Mouse (Mus musculus): ENCODE data around the gene Ap2s1. TPM values are rescaled to one million over a fixed set of nuclear protein-coding genes. Genes with fewer than 3 reads are reported as not detected.

Ap2s1 gene
- 364 and 377 TPM in 2 replicates for polyA plus RNA-seq (2015; fragmentation: Nextera tagmentation; extraction: Ambion mirVana)

DNA sequence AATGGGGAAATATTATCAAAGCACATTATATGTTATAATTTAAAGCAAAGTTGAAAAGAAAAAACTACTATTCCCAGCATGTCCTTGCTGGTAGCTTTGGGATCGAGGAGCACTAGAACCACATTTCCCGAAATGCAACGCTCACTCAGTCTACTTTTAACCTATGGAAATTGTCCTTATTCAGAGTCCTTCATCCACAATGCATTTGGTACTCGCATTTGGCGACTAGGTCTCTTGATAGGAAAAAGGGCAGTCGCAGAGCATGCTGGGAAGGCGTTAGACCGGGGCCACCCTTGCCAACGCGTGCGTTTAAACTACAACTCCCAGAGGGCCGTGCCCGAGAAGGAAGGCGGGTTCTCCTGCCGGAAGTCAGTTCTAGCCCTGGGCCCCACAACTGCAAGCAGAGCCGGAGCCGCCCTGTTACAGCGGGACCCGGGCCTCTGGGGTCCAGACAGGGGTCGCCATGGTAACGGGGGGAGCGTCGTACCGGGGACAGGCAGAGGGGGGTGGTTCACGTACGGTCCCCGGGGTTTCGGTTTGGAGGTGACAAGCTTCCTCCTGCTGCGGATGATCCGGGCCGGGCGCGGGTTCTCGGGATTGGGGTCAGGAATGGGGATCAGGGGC lies at the start of gene Ap2s1:
Gene Ap2s1 (plus strand): TSS at position 338 of the 624 bp plus-strand sequence.
- peaks cover 16% of the 10 kb centered on the region for H3K4me1 ChIP-seq (replicated peaks; ENCODE audit: control insufficient read depth, insufficient read depth, low read length)
- peak within 1 kb of the TSS; percentile 86 for H3K4me3 ChIP-seq (replicated peaks; ENCODE audit: low read length)
- ATAC-seq: peak; percentile 98
- WGBS: under 1% methylated on average over 34 of the region's 34 CpGs
- 0 out of 2 replicates have a peak within 1 kb of the TSS, but pooled peaks have one; percentile 16 for H3K27ac ChIP-seq (ENCODE audit: low read length)
- H3K36me3 ChIP-seq (ENCODE audit: control insufficient read depth, insufficient read depth): no peaks in the 10 kb centered on the region; the same call in 1 of the 2 replicates
- H3K9ac ChIP-seq (replicated peaks; ENCODE audit: low read depth, low read length): peak within 1 kb of the TSS; percentile 90
- no peaks in the 10 kb centered on the region for H3K9me3 ChIP-seq (ENCODE audit: control insufficient read depth, low read length)
- H3K4me2 ChIP-seq (ENCODE audit: low read length): peak within 1 kb of the TSS; percentile 95
- no peaks in the 10 kb centered on the region for H3K27me3 ChIP-seq (replicated peaks; ENCODE audit: control insufficient read depth, insufficient read depth, low read length)

DNA sequence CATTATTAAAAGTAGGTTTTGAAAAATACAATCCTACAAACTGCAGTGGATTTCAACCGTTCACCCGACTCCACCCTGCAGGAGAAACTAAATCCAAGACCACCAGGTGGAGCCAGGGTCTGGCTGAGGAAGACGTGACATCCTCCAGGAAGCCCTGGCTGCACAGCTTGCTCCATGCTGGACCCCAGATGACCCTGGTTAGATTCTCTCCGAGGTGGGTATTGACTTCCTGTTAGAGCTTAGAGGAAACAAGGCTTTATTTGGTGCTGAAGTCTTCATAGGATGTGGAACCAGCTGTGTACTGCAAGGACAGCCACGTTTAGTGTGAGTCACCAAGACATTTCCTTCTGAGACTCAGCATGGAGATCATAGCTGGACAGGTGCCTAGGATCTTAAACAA lies 49.0 kb upstream of the Ap2s1 start:
- WGBS: 73% methylated on average over 5 of the region's 5 CpGs

DNA sequence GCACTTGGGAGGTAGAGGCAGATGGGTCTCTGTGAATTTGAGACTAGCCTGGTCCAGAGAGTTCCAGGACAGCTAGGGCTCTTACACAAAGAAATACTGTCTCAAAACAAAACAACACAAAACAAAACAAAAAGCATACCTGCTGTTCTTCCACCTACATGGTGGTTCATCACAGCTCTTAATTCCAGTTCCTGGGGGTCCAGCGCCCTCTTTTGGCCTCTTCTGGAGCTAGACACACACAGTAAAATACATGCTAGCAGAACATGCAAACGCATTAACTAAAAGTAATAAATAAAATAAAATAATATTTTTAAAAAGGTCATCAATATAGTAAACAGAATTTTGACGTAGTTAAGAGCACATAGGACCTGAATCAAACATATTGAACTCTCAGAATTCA lies 43.2 kb upstream of the Ap2s1 start:
- Histone ChIP-seq H3K27ac (ENCODE audit: low read length) (no peak overlapping the region), H3K9ac (replicated peaks; ENCODE audit: low read depth, low read length) (no peak overlapping the region), H3K27me3 (replicated peaks; ENCODE audit: control insufficient read depth, insufficient read depth, low read length) (no peaks in the 10 kb centered on the region), H3K4me3 (replicated peaks; ENCODE audit: low read length) (no peak overlapping the region), H3K4me1 (replicated peaks; ENCODE audit: control insufficient read depth, insufficient read depth, low read length) (no peaks in the 10 kb centered on the region), H3K4me2 (ENCODE audit: low read length) (no peak overlapping the region), H3K36me3 (ENCODE audit: control insufficient read depth, insufficient read depth) (no peaks in the 10 kb centered on the region), H3K9me3 (ENCODE audit: control insufficient read depth, low read length) (no peaks in the 10 kb centered on the region)
- ATAC-seq: no peak
- WGBS: 35% methylated on average over 3 of the region's 3 CpGs

More for the DNA sequence above, 49.0 kb upstream of the Ap2s1 start:
- no peak overlapping the region for H3K4me3 ChIP-seq (replicated peaks; ENCODE audit: low read length)
- no peaks in the 10 kb centered on the region for H3K4me1 ChIP-seq (replicated peaks; ENCODE audit: control insufficient read depth, insufficient read depth, low read length)
- H3K27ac ChIP-seq (ENCODE audit: low read length): no peak overlapping the region
- peaks cover 6% of the 10 kb centered on the region; the same call in 1 of the 2 replicates for H3K9me3 ChIP-seq (ENCODE audit: control insufficient read depth, low read length)
- no peaks in the 10 kb centered on the region for H3K36me3 ChIP-seq (ENCODE audit: control insufficient read depth, insufficient read depth)
- no peaks in the 10 kb centered on the region for H3K27me3 ChIP-seq (replicated peaks; ENCODE audit: control insufficient read depth, insufficient read depth, low read length)
- H3K4me2 ChIP-seq (ENCODE audit: low read length): no peak overlapping the region
- ATAC-seq: no peak
- no peak overlapping the region for H3K9ac ChIP-seq (replicated peaks; ENCODE audit: low read depth, low read length)

- Histone ChIP-seq H3K36me3 (ENCODE audit: control insufficient read depth, insufficient read depth) (no peaks in the 10 kb centered on the region), H3K27me3 (replicated peaks; ENCODE audit: control insufficient read depth, insufficient read depth, low read length) (no peaks in the 10 kb centered on the region), H3K9ac (replicated peaks; ENCODE audit: low read depth, low read length) (no peak overlapping the region), H3K9me3 (ENCODE audit: control insufficient read depth, low read length) (no peaks in the 10 kb centered on the region), H3K27ac (ENCODE audit: low read length) (no peak overlapping the region), H3K4me2 (ENCODE audit: low read length) (no peak overlapping the region), H3K4me1 (replicated peaks; ENCODE audit: control insufficient read depth, insufficient read depth, low read length) (no peaks in the 10 kb centered on the region), H3K4me3 (replicated peaks; ENCODE audit: low read length) (no peak overlapping the region)
- no peak for ATAC-seq
- 34% methylated on average over 2 of the region's 2 CpGs for WGBS
Observed at GRCm38 (mm10) chr7:16699042-16699441, 39.2 kb upstream of the Ap2s1 start.

DNA sequence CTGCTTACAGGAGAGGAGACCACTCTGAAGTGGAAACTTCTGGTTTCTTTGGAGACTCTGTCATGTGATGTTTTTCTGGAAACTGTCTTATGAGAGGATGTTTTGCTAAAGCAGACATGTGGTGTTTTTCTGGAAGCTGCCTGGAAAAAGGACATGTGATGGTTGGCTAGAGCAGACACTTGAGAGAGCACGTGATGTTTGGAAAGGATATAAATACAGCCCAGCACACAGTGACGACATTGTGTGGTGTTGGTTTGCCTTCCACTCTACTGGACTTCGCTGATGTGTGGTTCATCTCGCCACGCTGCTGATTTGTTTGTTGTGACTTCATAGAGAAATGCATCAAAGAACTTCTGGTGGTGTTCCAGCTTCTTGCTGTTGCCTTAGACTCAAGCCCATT lies 37.6 kb upstream of the Ap2s1 start:
- Histone ChIP-seq H3K27ac (ENCODE audit: low read length) (no peak overlapping the region), H3K4me2 (ENCODE audit: low read length) (no peak overlapping the region), H3K9ac (replicated peaks; ENCODE audit: low read depth, low read length) (no peak overlapping the region), H3K4me1 (replicated peaks; ENCODE audit: control insufficient read depth, insufficient read depth, low read length) (no peaks in the 10 kb centered on the region), H3K9me3 (ENCODE audit: control insufficient read depth, low read length) (no peaks in the 10 kb centered on the region), H3K36me3 (ENCODE audit: control insufficient read depth, insufficient read depth) (no peaks in the 10 kb centered on the region), H3K27me3 (replicated peaks; ENCODE audit: control insufficient read depth, insufficient read depth, low read length) (no peaks in the 10 kb centered on the region), H3K4me3 (replicated peaks; ENCODE audit: low read length) (no peak overlapping the region)
- 83% methylated on average over 5 of the region's 5 CpGs for WGBS
- ATAC-seq: no peak

GRCm38 (mm10) chr7:16706385-16706784 lies 31.8 kb upstream of the Ap2s1 start:
- no peak overlapping the region for H3K4me2 ChIP-seq (ENCODE audit: low read length)
- WGBS: 62% methylated on average over 9 of the region's 9 CpGs
- ATAC-seq: no peak
- no peak overlapping the region for H3K27ac ChIP-seq (ENCODE audit: low read length)
- H3K9ac ChIP-seq (replicated peaks; ENCODE audit: low read depth, low read length): no peak overlapping the region
- no peaks in the 10 kb centered on the region for H3K36me3 ChIP-seq (ENCODE audit: control insufficient read depth, insufficient read depth)
- H3K4me1 ChIP-seq (replicated peaks; ENCODE audit: control insufficient read depth, insufficient read depth, low read length): no peaks in the 10 kb centered on the region
- no peaks in the 10 kb centered on the region for H3K27me3 ChIP-seq (replicated peaks; ENCODE audit: control insufficient read depth, insufficient read depth, low read length)
- no peak overlapping the region for H3K4me3 ChIP-seq (replicated peaks; ENCODE audit: low read length)
- no peaks in the 10 kb centered on the region for H3K9me3 ChIP-seq (ENCODE audit: control insufficient read depth, low read length)

GRCm38 (mm10) chr7:16708244-16708643 lies 30.0 kb upstream of the Ap2s1 start:
- H3K36me3 ChIP-seq (ENCODE audit: control insufficient read depth, insufficient read depth): no peaks in the 10 kb centered on the region
- H3K4me3 ChIP-seq (replicated peaks; ENCODE audit: low read length): no peak overlapping the region
- H3K9ac ChIP-seq (replicated peaks; ENCODE audit: low read depth, low read length): no peak overlapping the region
- no peaks in the 10 kb centered on the region for H3K27me3 ChIP-seq (replicated peaks; ENCODE audit: control insufficient read depth, insufficient read depth, low read length)
- no peak overlapping the region for H3K4me2 ChIP-seq (ENCODE audit: low read length)
- ATAC-seq: no peak
- WGBS: 25% methylated on average over 9 of the region's 9 CpGs
- no peak overlapping the region for H3K27ac ChIP-seq (ENCODE audit: low read length)
- no peaks in the 10 kb centered on the region for H3K9me3 ChIP-seq (ENCODE audit: control insufficient read depth, low read length)
- H3K4me1 ChIP-seq (replicated peaks; ENCODE audit: control insufficient read depth, insufficient read depth, low read length): no peaks in the 10 kb centered on the region

GRCm38 (mm10) chr7:16710604-16711003 lies 27.6 kb upstream of the Ap2s1 start:
- no peaks in the 10 kb centered on the region for H3K9me3 ChIP-seq (ENCODE audit: control insufficient read depth, low read length)
- ATAC-seq: no peak
- WGBS: 81% methylated on average over 5 of the region's 5 CpGs

DNA sequence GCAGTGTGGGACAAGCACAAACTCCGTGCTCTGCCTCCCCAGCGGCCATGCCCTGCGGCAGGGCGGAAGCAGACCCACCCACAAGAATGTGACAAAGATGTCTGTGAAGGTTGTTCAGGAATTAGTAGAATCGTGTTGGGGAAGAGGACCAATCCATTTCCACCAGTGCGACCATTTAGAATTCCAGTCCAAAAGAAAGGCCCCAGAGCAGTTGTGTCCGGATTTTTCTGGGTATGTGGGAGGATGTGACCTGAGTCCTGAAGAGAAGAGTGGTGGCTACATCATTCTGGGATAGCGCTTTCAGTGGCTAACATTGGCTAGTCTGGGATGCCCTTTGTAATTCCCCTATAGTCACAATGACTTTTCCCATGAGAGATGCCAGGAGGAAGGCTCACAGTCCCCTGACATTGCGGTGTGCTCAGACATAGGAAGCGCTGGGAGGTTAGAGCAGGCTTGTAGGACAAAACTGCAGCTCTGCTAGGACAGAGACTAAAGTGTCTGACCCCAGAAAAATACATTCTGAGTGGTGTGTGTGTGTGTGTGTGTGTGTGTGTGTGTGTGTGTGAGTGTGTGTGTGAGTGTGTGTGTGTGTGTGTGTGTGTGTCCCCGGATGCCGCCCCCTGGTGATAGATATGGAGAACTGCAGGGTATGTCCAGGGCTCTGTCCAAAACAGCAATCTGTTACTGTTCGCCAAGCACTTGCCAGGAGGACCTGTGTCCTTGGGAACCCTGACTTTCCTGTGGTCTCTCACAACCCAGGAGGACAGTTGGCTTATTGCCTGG lies 25.4 kb upstream of the Ap2s1 start:
- H3K27me3 ChIP-seq (replicated peaks; ENCODE audit: control insufficient read depth, insufficient read depth, low read length): no peaks in the 10 kb centered on the region
- no peaks in the 10 kb centered on the region for H3K9me3 ChIP-seq (ENCODE audit: control insufficient read depth, low read length)
- H3K4me1 ChIP-seq (replicated peaks; ENCODE audit: control insufficient read depth, insufficient read depth, low read length): no peaks in the 10 kb centered on the region
- H3K27ac ChIP-seq (ENCODE audit: low read length): no peak overlapping the region
- no peaks in the 10 kb centered on the region for H3K36me3 ChIP-seq (ENCODE audit: control insufficient read depth, insufficient read depth)
- H3K9ac ChIP-seq (replicated peaks; ENCODE audit: low read depth, low read length): no peak overlapping the region
- no peak overlapping the region for H3K4me2 ChIP-seq (ENCODE audit: low read length)
- H3K4me3 ChIP-seq (replicated peaks; ENCODE audit: low read length): no peak overlapping the region
- no peak for ATAC-seq
- 79% methylated on average over 13 of the region's 13 CpGs for WGBS

More at GRCm38 (mm10) chr7:16710604-16711003, 27.6 kb upstream of the Ap2s1 start:
- H3K4me1 ChIP-seq (replicated peaks; ENCODE audit: control insufficient read depth, insufficient read depth, low read length): no peaks in the 10 kb centered on the region
- H3K4me3 ChIP-seq (replicated peaks; ENCODE audit: low read length): no peak overlapping the region
- no peaks in the 10 kb centered on the region for H3K36me3 ChIP-seq (ENCODE audit: control insufficient read depth, insufficient read depth)
- H3K9ac ChIP-seq (replicated peaks; ENCODE audit: low read depth, low read length): no peak overlapping the region
- H3K27me3 ChIP-seq (replicated peaks; ENCODE audit: control insufficient read depth, insufficient read depth, low read length): no peaks in the 10 kb centered on the region
- H3K4me2 ChIP-seq (ENCODE audit: low read length): no peak overlapping the region
- H3K27ac ChIP-seq (ENCODE audit: low read length): no peak overlapping the region
